Mouse (Mus musculus): ENCODE results near the gene Fbxo31.
A peak's percentile ranks its signal among the peaks of the same experiment; 100 is the strongest.
"Not testable (repeated sequence)": the region's sequence is repeated elsewhere in the genome, so short reads cannot be mapped to it uniquely, and the experiment has no call there.

Gene Fbxo31

DNA sequence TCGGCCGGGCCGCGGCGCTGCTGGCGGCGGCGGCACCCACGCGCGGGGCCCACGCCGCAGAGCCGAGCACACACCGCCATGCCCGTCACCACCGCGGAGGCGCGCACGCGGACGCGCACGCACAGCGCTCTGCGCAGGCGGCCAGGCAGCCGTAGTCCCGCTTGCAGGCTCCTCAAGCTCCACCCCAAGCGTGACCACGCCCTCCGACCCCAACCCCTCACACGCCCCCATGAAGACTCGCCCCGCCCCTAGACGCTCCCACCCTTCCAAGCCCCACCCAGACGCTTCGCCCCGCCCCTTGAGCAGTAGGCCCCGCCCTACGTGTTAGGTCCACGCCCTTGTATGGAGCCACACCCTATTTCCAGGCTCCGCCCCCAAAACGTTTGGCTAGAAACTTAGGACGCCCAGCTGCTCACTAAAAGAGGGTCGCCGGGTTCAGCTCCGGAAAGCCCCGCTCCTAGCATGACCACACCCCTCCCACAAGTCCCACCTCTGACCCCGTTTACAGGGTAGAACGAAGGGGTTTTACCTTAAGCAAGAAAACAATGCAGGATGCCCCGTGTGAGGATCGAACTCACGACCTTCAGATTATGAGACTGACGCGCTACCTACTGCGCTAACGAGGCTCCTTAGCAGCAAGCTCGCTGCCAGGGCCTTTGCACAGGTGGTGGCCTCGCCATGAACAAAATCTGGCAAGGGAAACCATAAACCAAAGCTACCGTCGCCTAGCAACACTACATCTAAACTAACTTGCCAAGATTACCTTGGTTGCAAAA, at the start of gene Fbxo31:
Gene Fbxo31, minus strand, starts transcription at position 131 of the 776 bp plus-strand sequence.
- peak; percentile 86 to 90 for DNase-seq (ENCODE audit: low spot score in 2 of 2)

DNA sequence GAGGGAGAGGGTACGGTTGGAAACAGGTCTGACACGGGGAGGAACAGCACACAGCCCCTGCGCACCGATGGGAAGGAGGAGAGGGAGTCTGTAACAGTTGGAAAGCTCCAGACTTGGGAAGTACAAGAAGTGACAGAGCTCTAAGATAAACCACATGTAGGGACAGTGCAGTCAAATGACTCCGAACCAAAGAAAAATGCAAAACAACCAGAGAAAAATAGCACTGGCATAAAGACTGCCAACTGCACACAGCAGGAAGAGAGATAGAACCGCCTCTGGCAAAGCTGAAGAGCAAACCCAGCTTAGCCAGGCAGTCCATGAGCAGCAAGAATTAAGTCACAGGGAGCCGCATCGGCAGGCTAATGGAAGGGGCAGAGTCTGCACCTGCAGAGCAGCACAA, 44.4 kb upstream of the Fbxo31 start:
- no peak for DNase-seq (ENCODE audit: low spot score in 2 of 2)

DNA sequence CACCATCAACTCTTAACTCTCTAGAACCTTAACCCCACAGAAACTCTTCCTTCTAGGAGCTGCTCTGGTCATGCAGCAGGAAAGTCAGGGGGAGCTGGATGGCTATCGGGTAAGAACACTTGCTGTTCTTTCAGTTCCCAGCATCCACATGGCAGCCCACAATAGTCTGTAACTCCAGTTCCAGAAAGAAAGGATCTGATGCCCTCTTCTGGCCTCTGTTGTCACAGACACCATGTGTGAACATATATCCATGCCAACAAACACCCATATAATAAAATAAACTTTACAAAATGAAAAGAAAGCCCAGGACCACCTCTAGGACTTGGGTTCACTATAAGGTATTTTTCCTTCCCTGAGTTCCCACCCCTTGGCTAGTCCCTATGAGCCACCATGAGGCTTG, 43.3 kb upstream of the Fbxo31 start:
- no peak for DNase-seq (ENCODE audit: low spot score in 2 of 2)

- DNase-seq (ENCODE audit: low spot score in 2 of 2) = no peak
Observed at GRCm38 (mm10) chr8:121620801-121621516, 42.4 kb upstream of the Fbxo31 start.

GRCm38 (mm10) chr8:121619401-121619995, 40.9 kb upstream of the Fbxo31 start:
- DNase-seq (ENCODE audit: low spot score in 2 of 2) = no peak

GRCm38 (mm10) chr8:121613419-121613818, 34.8 kb upstream of the Fbxo31 start:
- DNase-seq (ENCODE audit: low spot score in 2 of 2) = no peak

- DNase-seq (ENCODE audit: low spot score in 2 of 2) = no peak
Observed at GRCm38 (mm10) chr8:121609916-121610315, 31.3 kb upstream of the Fbxo31 start.

GRCm38 (mm10) chr8:121609251-121609650, 30.6 kb upstream of the Fbxo31 start:
- DNase-seq (ENCODE audit: low spot score in 2 of 2) = no peak

GRCm38 (mm10) chr8:121607661-121608060, 29.1 kb upstream of the Fbxo31 start:
- no peak for DNase-seq (ENCODE audit: low spot score in 2 of 2)

DNA sequence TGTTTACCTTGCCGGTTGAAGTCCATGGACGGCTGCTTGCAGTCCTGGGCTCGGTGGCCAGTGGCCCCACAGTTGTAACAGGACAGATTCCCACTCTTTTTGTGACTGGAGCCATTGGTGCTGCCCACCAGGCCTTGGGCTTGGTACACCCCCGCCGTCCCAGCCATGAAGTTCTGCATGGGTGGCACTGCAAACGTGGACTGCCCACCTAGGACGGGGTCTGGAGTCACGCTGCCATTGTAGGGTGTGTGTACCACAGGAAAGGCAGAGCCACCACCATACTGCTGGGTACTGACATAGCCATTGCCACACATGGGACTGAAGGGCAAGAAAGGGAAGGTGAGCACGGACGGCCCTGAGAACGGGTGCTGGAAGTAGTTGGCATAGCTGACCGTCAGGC, 25.2 kb upstream of the Fbxo31 start:
- DNase-seq (ENCODE audit: low spot score in 2 of 2) = no peak

GRCm38 (mm10) chr8:121602860-121603259, 24.3 kb upstream of the Fbxo31 start:
- DNase-seq (ENCODE audit: low spot score in 2 of 2) = peak in 1 of 2 experiments; percentile 71

- no peak for DNase-seq (ENCODE audit: low spot score in 2 of 2)
Observed at GRCm38 (mm10) chr8:121602411-121602810, 23.8 kb upstream of the Fbxo31 start.

DNA sequence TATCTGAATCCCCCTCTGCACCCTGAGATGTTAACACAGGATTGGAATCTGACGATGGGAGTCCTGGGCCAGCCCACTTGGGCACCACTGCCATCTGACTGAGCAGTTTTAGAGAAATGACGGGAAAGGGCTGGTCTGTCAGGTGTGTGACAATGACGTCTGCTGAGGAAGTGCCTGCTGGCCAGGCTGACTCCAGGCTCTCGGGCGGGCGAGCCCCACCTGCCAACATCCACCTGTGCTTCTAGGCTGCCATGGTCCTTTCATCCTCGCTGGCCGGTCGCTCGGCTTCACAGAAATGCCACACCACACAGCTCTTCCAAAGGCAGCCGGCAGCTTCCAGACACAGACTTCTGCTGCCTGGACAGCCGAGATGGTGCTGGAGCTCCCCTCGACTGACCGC, 21.2 kb upstream of the Fbxo31 start:
- no peak for DNase-seq (ENCODE audit: low spot score in 2 of 2)

- DNase-seq (ENCODE audit: low spot score in 2 of 2) = peak in 1 of 2 experiments; percentile 69
Observed at GRCm38 (mm10) chr8:121598892-121599291, 20.3 kb upstream of the Fbxo31 start.

DNA sequence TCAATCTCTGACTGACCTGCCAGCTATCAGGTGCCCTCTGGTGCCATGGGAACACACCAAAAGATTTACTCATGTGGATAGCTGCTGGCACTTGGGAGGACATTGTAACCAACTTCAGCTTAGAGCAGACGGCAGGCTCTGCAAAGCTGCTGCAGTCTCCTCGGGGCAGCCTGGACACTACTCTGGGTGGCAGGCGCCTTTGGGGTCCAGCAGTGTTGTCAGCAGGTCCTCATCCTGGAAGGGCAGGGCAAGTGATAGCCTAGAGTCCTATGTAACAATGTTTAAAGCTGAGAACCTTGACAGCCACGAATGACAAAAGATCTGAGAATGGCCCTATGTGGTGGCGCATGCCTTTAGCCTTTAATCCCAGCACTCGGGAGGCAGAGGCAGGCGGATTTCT, 19.6 kb upstream of the Fbxo31 start:
- DNase-seq (ENCODE audit: low spot score in 2 of 2) = no peak

DNA sequence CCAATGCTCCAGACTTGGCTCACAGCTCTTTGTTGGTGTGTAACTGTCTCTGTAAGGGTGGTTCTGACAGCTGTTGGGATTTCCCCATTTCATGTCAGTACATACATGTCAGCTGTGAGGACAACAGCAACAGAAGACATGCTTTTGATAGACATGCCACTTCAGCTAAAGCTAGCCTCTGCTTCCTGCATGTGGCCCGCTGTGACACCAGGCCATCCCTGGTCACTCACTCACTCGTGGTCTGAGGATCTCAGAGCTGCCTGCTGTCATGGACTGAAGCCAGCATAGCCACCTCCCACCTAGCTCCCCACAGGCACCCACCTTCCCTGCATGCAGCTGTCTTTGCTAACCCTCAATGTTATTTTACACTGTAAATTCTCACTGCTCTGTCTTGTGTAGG, 18.9 kb upstream of the Fbxo31 start:
- DNase-seq (ENCODE audit: low spot score in 2 of 2) = not testable (repeated sequence)

DNA sequence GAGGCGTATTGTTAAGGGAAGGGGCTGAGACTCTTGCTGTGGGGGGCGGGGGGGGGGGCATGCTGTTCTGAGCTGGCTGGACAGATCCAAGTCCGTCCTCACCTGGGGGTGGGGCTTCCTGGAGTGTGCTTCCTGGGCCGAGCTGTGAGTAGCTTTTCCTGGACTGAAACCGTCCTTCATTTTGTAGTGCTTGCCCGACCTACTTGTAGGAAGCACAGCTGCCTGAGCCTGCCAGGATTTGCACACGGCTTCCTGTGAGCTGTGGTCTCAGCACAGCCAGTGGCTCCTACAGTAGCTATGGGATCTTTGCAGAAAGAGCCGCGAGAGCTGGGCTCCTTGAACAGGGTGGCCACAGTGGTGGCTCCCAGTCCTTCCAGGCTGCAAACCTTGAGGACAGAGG, 15.4 kb upstream of the Fbxo31 start:
- DNase-seq (ENCODE audit: low spot score in 2 of 2) = no peak

- no peak for DNase-seq (ENCODE audit: low spot score in 2 of 2)
Observed at GRCm38 (mm10) chr8:121593293-121593692, 14.7 kb upstream of the Fbxo31 start.

GRCm38 (mm10) chr8:121591178-121592066, 12.8 kb upstream of the Fbxo31 start:
- no peak for DNase-seq (ENCODE audit: low spot score in 2 of 2)

- DNase-seq (ENCODE audit: low spot score in 2 of 2) = peak; percentile 94 to 96
Observed at GRCm38 (mm10) chr8:121590203-121591177, 11.9 kb upstream of the Fbxo31 start, which contains the start of gene Map1lc3b. Gene Map1lc3b (plus strand): TSS chr8:121590361.
